Mouse (Mus musculus) urinary bladder, postnatal 25 days (tissue): ENCODE measurements around the gene Lcp1.

ENCODE experiments used
- DNase-seq: peaks from one replicate; pipeline ENCODE4 v3.0.0; 2022; ENCODE audit warnings: low spot score

Lcp1 gene

GRCm38 (mm10) chr14:75280406-75280805 is 149.5 kb downstream of the Lcp1 start:
- no peak for DNase-seq
